Mouse (Mus musculus) midbrain, embryonic 13.5 days (tissue): ENCODE measurements at regions not wholly inside any gene's neighbourhood (a gene's known extent, or its start where the extent isn't known, plus 50 kb on each side); places are given as distances from the start of the nearest gene placed in this dataset.

Experiments
- ATAC-seq: fragments of 200-750 bp; cut with Nextera tagmentation; 2 replicates; pipeline ENCODE4 v1.8.0; 2017; ENCODE audit warnings: mild to moderate bottlenecking, moderate TSS enrichment, moderate library complexity
- H3K27ac ChIP-seq: fragments of 300-500 bp; sonication (generic); 2 replicates; pipeline ENCODE4 v1.5.1; 2015; ENCODE audit warnings: inconsistent platforms, mild to moderate bottlenecking, moderate library complexity
- H3K27me3 ChIP-seq: fragments of 300-500 bp; sonication (generic); 2 replicates; pipeline ENCODE4 v1.6.1; 2015; ENCODE audit warnings: mild to moderate bottlenecking, inconsistent platforms
- H3K36me3 ChIP-seq: fragments of 300-500 bp; sonication (generic); 2 replicates; pipeline ENCODE4 v1.6.1; 2015; ENCODE audit warnings: mild to moderate bottlenecking, inconsistent platforms
- H3K4me1 ChIP-seq: fragments of 300-500 bp; sonication (generic); replicated peaks from 2 replicates; pipeline ENCODE4 v1.6.1; 2015; ENCODE audit warnings: inconsistent platforms
- H3K4me2 ChIP-seq: fragments of 300-500 bp; sonication (generic); replicated peaks from 2 replicates; pipeline ENCODE4 v1.6.1; 2015; ENCODE audit warnings: moderate library complexity, mild to moderate bottlenecking, inconsistent platforms
- H3K4me3 ChIP-seq: fragments of 300-500 bp; sonication (generic); replicated peaks from 2 replicates; pipeline ENCODE4 v1.5.1; 2015; ENCODE audit warnings: mild to moderate bottlenecking, inconsistent platforms
- H3K9ac ChIP-seq: fragments of 300-500 bp; sonication (generic); replicated peaks from 2 replicates; pipeline ENCODE4 v1.6.1; 2015; ENCODE audit warnings: mild to moderate bottlenecking, inconsistent platforms
- H3K9me3 ChIP-seq: fragments of 300-500 bp; sonication (generic); 2 replicates; pipeline ENCODE4 v1.6.1; 2016; ENCODE audit warnings: mild to moderate bottlenecking, inconsistent platforms
- WGBS: fragments of 180-500 bp; shearing (Covaris S2); methylation state at CpG from one replicate; pipeline ENCODE4 v1.1.7; 2015; 5-methylcytosine and 5-hydroxymethylcytosine counted together

GRCm38 (mm10) chr15:36898857-36899523 lies 108.6 kb downstream of the Zfp706 start:
- no peaks in the 10 kb centered on the region for H3K9me3 ChIP-seq
- peaks cover 20% of the 10 kb centered on the region for H3K4me1 ChIP-seq
- H3K9ac ChIP-seq = no peak overlapping the region
- no peak for ATAC-seq
- H3K27me3 ChIP-seq = no peaks in the 10 kb centered on the region
- 91% methylated on average over 11 of the region's 11 CpGs for WGBS
- H3K4me3 ChIP-seq = no peak overlapping the region
- no peak overlapping the region for H3K27ac ChIP-seq
- no peaks in the 10 kb centered on the region for H3K36me3 ChIP-seq
- no peak overlapping the region for H3K4me2 ChIP-seq

DNA sequence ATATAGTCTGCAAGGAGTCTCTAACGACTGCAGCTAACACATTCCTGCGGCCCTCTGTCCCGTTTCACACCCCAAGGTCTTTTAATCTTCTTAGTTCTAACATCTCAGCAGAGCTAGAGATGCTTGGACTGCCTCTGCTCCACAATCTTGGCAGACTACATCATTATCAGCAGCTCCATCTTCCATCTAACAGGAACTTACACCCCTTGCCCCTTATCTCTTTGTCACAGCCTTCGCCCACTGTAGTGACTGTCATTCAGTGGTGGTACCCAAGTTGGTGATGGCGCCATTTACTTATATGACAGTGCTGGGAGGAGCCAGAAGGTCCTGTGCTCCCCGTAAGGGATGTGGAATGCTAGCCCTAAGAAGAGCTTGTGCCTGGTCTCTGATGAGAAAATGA lies 109.2 kb downstream of the Zfp706 start:
- no peak overlapping the region for H3K9ac ChIP-seq
- no peak for ATAC-seq
- WGBS = 89% methylated on average over 6 of the region's 6 CpGs

GRCm38 (mm10) chr15:36896265-36896664 lies 111.3 kb downstream of the Zfp706 start:
- ATAC-seq = no peak
- Histone ChIP-seq H3K27ac (no peak overlapping the region), H3K9me3 (no peaks in the 10 kb centered on the region), H3K4me2 (no peak overlapping the region), H3K4me1 (peaks cover 29% of the 10 kb centered on the region), H3K27me3 (no peaks in the 10 kb centered on the region), H3K9ac (no peak overlapping the region), H3K36me3 (no peaks in the 10 kb centered on the region), H3K4me3 (no peak overlapping the region)
- WGBS = 93% methylated on average over 4 of the region's 4 CpGs

More for the DNA sequence above, 109.2 kb downstream of the Zfp706 start:
- Histone ChIP-seq H3K4me1 (peaks cover 24% of the 10 kb centered on the region), H3K36me3 (no peaks in the 10 kb centered on the region), H3K9me3 (no peaks in the 10 kb centered on the region), H3K4me3 (no peak overlapping the region), H3K4me2 (no peak overlapping the region), H3K27ac (no peak overlapping the region), H3K27me3 (no peaks in the 10 kb centered on the region)

DNA sequence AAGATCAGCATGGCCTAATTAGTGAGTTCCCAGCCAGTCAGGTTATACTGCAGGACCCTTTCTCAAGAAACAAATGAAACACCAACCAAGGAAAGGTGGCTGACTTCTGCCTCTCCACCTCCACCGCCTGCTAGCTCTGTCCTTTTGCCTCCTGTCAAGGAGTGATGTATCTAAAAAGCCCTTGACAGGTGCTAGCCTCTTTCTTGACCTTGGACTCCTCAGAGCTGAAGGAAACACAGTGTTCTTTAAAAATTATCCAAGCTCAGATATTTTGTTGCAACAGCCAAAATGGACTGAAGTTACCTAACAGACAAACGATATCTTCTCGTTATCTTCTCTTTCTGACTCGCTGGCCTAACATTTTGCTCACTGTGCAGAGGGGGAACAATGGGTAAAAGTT lies 112.5 kb downstream of the Zfp706 start:
- no peak for ATAC-seq
- no peak overlapping the region for H3K27ac ChIP-seq
- WGBS = 88% methylated on average over 4 of the region's 4 CpGs

GRCm38 (mm10) chr15:36893407-36893969 lies 114.1 kb downstream of the Zfp706 start:
- H3K9me3 ChIP-seq = no peaks in the 10 kb centered on the region
- H3K4me3 ChIP-seq = no peak overlapping the region
- no peak overlapping the region for H3K9ac ChIP-seq
- H3K27me3 ChIP-seq = peaks cover 4% of the 10 kb centered on the region; the same call in 1 of the 2 replicates
- H3K4me2 ChIP-seq = no peak overlapping the region
- WGBS = 52% methylated on average over 4 of the region's 4 CpGs
- H3K27ac ChIP-seq = no peak overlapping the region
- H3K36me3 ChIP-seq = no peaks in the 10 kb centered on the region
- no peak for ATAC-seq
- H3K4me1 ChIP-seq = peaks cover 19% of the 10 kb centered on the region

More for the DNA sequence above, 112.5 kb downstream of the Zfp706 start:
- Histone ChIP-seq H3K9me3 (no peaks in the 10 kb centered on the region), H3K4me1 (peaks cover 19% of the 10 kb centered on the region), H3K4me3 (no peak overlapping the region), H3K36me3 (no peaks in the 10 kb centered on the region), H3K27me3 (peaks cover 4% of the 10 kb centered on the region; the same call in 1 of the 2 replicates), H3K9ac (no peak overlapping the region), H3K4me2 (no peak overlapping the region)

DNA sequence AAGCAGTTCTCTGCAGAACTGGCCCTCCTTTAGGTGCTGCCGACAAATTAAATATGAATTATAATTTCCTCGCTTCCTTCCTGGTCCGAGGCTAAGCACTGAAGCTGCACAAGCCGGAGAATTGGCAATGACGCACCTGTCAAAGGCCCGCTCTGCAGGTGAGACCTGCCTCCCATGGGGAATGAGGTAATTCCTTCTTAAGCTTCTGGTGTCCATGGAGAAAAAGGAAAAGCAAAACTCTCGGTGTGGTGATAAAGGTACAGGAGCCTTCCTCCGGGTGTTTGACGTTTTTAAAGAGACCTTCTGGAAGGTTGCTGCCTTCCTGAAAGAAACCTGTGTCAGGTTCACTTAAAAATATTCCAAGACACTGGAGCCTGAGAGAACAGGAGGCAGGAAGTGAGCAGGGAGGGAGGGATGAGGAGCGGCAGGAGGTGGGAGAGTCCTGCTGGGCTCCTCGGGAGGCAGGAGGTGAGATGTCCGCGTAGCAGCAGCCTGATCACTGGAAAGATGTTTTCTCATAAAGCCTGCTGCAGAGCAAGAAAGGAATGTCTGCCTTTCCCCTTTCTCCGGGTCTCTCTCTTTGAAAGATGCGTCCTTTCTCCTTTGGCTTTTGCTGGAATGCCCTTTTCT lies 114.9 kb downstream of the Zfp706 start:
- ATAC-seq = no peak
- Histone ChIP-seq H3K4me3 (no peak overlapping the region; the same call in 1 of the 2 replicates), H3K4me1 (peaks cover 19% of the 10 kb centered on the region), H3K9ac (no peak overlapping the region), H3K4me2 (peak overlapping the region; percentile 29), H3K36me3 (no peaks in the 10 kb centered on the region), H3K27ac (peak overlapping the region; percentile 28; the same call in 1 of the 2 replicates), H3K9me3 (no peaks in the 10 kb centered on the region), H3K27me3 (peaks cover 4% of the 10 kb centered on the region; the same call in 1 of the 2 replicates)
- 7% methylated on average over 15 of the region's 15 CpGs for WGBS

- no peak overlapping the region for H3K4me2 ChIP-seq
Measured at GRCm38 (mm10) chr15:36891851-36892250, 115.7 kb downstream of the Zfp706 start.

DNA sequence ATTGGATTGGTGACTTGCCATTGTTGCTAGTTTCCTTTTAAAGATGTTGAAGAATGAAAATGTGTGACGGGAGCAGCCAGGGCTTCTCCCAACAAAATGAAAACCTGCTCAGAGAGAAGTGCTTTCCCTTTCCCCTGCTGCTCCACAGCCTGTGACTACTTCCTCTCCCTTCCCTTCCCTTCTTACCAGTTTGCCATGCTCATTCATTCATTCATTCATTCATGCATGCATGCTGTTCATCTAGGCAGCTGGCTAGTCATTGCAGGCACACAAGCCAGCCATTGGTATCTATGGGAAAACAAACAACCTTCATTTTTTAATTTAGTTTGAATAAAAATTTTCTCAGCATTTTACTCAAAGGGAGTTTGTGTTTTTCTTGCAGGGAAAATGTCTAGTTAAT lies 116.3 kb downstream of the Zfp706 start:
- H3K9ac ChIP-seq = no peak overlapping the region
- peaks cover 19% of the 10 kb centered on the region for H3K4me1 ChIP-seq
- 45% methylated on average over 1 of the region's 1 CpGs for WGBS
- H3K9me3 ChIP-seq = no peaks in the 10 kb centered on the region
- no peak overlapping the region for H3K27ac ChIP-seq
- H3K36me3 ChIP-seq = no peaks in the 10 kb centered on the region
- H3K27me3 ChIP-seq = peaks cover 4% of the 10 kb centered on the region; the same call in 1 of the 2 replicates
- no peak overlapping the region for H3K4me2 ChIP-seq
- no peak overlapping the region for H3K4me3 ChIP-seq
- ATAC-seq = no peak

More at GRCm38 (mm10) chr15:36891851-36892250, 115.7 kb downstream of the Zfp706 start:
- Histone ChIP-seq H3K4me3 (no peak overlapping the region), H3K9ac (no peak overlapping the region), H3K4me1 (peaks cover 19% of the 10 kb centered on the region), H3K27me3 (peaks cover 4% of the 10 kb centered on the region; the same call in 1 of the 2 replicates), H3K27ac (no peak overlapping the region), H3K36me3 (no peaks in the 10 kb centered on the region), H3K9me3 (no peaks in the 10 kb centered on the region)
- 15% methylated on average over 12 of the region's 12 CpGs for WGBS
- no peak for ATAC-seq

GRCm38 (mm10) chr15:36889072-36889471 lies 118.5 kb downstream of the Zfp706 start:
- no peak overlapping the region for H3K27ac ChIP-seq
- ATAC-seq = no peak
- H3K9ac ChIP-seq = no peak overlapping the region
- H3K36me3 ChIP-seq = no peaks in the 10 kb centered on the region
- no peak overlapping the region for H3K4me3 ChIP-seq
- H3K4me2 ChIP-seq = no peak overlapping the region
- peaks cover 4% of the 10 kb centered on the region; the same call in 1 of the 2 replicates for H3K27me3 ChIP-seq
- H3K4me1 ChIP-seq = peaks cover 22% of the 10 kb centered on the region
- no peaks in the 10 kb centered on the region for H3K9me3 ChIP-seq
- 81% methylated on average over 3 of the region's 3 CpGs for WGBS

GRCm38 (mm10) chr15:36888351-36889069 lies 119.1 kb downstream of the Zfp706 start:
- Histone ChIP-seq H3K4me1 (peaks cover 21% of the 10 kb centered on the region), H3K9ac (no peak overlapping the region), H3K27me3 (peaks cover 4% of the 10 kb centered on the region; the same call in 1 of the 2 replicates), H3K36me3 (no peaks in the 10 kb centered on the region), H3K27ac (no peak overlapping the region), H3K9me3 (no peaks in the 10 kb centered on the region), H3K4me3 (no peak overlapping the region), H3K4me2 (no peak overlapping the region)
- WGBS = 78% methylated on average over 11 of the region's 11 CpGs
- ATAC-seq = no peak

DNA sequence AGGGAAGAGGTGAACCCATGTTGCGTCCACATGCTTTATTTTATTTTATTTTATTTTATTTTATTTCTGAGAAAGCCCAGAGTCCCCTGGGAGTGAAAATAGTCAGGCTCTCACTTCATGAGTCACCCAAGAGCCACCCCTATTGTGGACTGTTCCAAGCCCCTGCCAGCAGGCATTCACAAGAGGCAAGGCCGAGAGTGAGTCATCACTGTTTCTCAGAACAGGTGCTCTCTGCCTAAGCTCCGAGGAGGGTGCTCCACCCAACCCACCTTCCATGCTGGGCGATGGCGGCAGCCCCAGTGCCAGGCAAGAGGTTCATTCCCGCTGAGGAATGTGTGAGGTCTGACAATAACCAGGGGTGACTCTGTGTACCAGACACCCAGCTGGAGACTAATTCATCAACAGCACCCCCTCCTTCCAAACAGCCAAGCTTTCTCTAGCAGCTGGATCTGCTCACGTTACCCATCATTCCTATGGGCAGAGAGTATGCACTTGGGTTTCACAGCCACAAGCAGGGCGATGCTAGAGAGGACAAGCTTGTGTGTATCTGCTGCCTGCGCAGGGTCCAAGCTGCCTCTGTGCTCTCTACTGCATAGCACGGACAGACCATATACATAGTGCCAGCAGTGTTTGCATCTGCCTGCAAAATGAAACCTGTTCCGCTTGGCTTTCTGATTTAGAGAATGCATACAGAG lies 122.8 kb downstream of the Zfp706 start:
- H3K4me3 ChIP-seq = no peak overlapping the region
- H3K4me1 ChIP-seq = 0 out of 2 replicates have a peak, but pooled peaks cover 3% of the 10 kb centered on the region
- no peaks in the 10 kb centered on the region for H3K36me3 ChIP-seq
- no peak overlapping the region for H3K9ac ChIP-seq
- no peak overlapping the region for H3K27ac ChIP-seq
- no peaks in the 10 kb centered on the region for H3K9me3 ChIP-seq
- 83% methylated on average over 11 of the region's 11 CpGs for WGBS
- H3K27me3 ChIP-seq = no peaks in the 10 kb centered on the region
- ATAC-seq = no peak
- H3K4me2 ChIP-seq = no peak overlapping the region
